Mouse (Mus musculus): ENCODE results near the gene Dnm1.

Dnm1 gene

GRCm38 (mm10) chr2:32353007-32353542 is at the start of gene Dnm1:
Dnm1 (minus strand) TSS chr2:32353338.
- peak; percentile 89 for DNase-seq (ENCODE audit: low read depth)

GRCm38 (mm10) chr2:32396695-32397094 is 43.6 kb upstream of the Dnm1 start:
- DNase-seq (ENCODE audit: low read depth): no peak

- peak; percentile 91 for DNase-seq (ENCODE audit: low read depth)
Measured at GRCm38 (mm10) chr2:32395946-32396621, 42.9 kb upstream of the Dnm1 start.

- peak; percentile 93 for DNase-seq (ENCODE audit: low read depth)
Measured at GRCm38 (mm10) chr2:32395484-32395945, 42.4 kb upstream of the Dnm1 start, which contains the start of gene Ptges2. Ptges2 (plus strand) TSS chr2:32395896.

- DNase-seq (ENCODE audit: low read depth): no peak
Measured at GRCm38 (mm10) chr2:32394973-32395372, 41.8 kb upstream of the Dnm1 start.

GRCm38 (mm10) chr2:32392063-32392462 is 38.9 kb upstream of the Dnm1 start:
- DNase-seq (ENCODE audit: low read depth): no peak

- no peak for DNase-seq (ENCODE audit: low read depth)
Measured at GRCm38 (mm10) chr2:32390871-32391270, 37.7 kb upstream of the Dnm1 start.

- no peak for DNase-seq (ENCODE audit: low read depth)
Measured at GRCm38 (mm10) chr2:32389157-32389556, 36.0 kb upstream of the Dnm1 start.

GRCm38 (mm10) chr2:32387706-32388490 is 34.8 kb upstream of the Dnm1 start, which contains the start of gene Lcn2:
Lcn2 (minus strand) TSS chr2:32388252.
- DNase-seq (ENCODE audit: low read depth): no peak

- peak; percentile 28 for DNase-seq (ENCODE audit: low read depth)
Measured at GRCm38 (mm10) chr2:32382689-32383088, 29.6 kb upstream of the Dnm1 start.

- peak; percentile 96 for DNase-seq (ENCODE audit: low read depth)
Measured at GRCm38 (mm10) chr2:32381775-32382223, 28.7 kb upstream of the Dnm1 start, which contains the start of gene 1110008P14Rik. 1110008P14Rik (minus strand) TSS chr2:32381938.

- no peak for DNase-seq (ENCODE audit: low read depth)
Measured at GRCm38 (mm10) chr2:32381141-32381774, 28.1 kb upstream of the Dnm1 start.

GRCm38 (mm10) chr2:32380001-32380500 is 26.9 kb upstream of the Dnm1 start:
- DNase-seq (ENCODE audit: low read depth): no peak

- DNase-seq (ENCODE audit: low read depth): no peak
Measured at GRCm38 (mm10) chr2:32376963-32377362, 23.8 kb upstream of the Dnm1 start.

- no peak for DNase-seq (ENCODE audit: low read depth)
Measured at GRCm38 (mm10) chr2:32375317-32375940, 22.3 kb upstream of the Dnm1 start.

GRCm38 (mm10) chr2:32374191-32374590 is 21.1 kb upstream of the Dnm1 start:
- DNase-seq (ENCODE audit: low read depth): no peak

GRCm38 (mm10) chr2:32367315-32367714 is 14.2 kb upstream of the Dnm1 start:
- DNase-seq (ENCODE audit: low read depth): no peak

- no peak for DNase-seq (ENCODE audit: low read depth)
Measured at GRCm38 (mm10) chr2:32364121-32364520, 11.0 kb upstream of the Dnm1 start.

- no peak for DNase-seq (ENCODE audit: low read depth)
Measured at GRCm38 (mm10) chr2:32363376-32364106, 10.4 kb upstream of the Dnm1 start.

GRCm38 (mm10) chr2:32362817-32363340 is 9.7 kb upstream of the Dnm1 start:
- DNase-seq (ENCODE audit: low read depth): peak; percentile 88
